Mouse (Mus musculus) MEL (cell line): ENCODE data around the gene Naa38. TPM values are rescaled to one million over a fixed set of nuclear protein-coding genes. Genes with fewer than 3 reads are reported as not detected.

Experiments
- DNase-seq: peaks from one replicate; pipeline ENCODE4 v3.0.0; 2011; ENCODE audit warnings: low read depth, low spot score
- H3K27ac ChIP-seq: 2 replicates; pipeline ENCODE4 v1.5.1; 2012; ENCODE audit warnings: low read depth, mild to moderate bottlenecking, control low read depth, low read length, moderate library complexity; ENCODE audit not compliant: control insufficient read depth
- H3K27me3 ChIP-seq, 2 experiments: fragments of 150-350 bp in 1 of 2; sonication (generic) in 1 of 2; 2 replicates each; pipeline ENCODE4 v1.6.1; 2012; ENCODE audit warnings: low read length in 2 of 2, mild to moderate bottlenecking in 2 of 2, improper control_type of control experiment in 1 of 2, moderate library complexity in 1 of 2; ENCODE audit not compliant: insufficient read depth in 2 of 2, control insufficient read depth in 1 of 2
- H3K36me3 ChIP-seq, 2 experiments: 2 replicates each; pipeline ENCODE4 v1.6.1; 2012 to 2014; ENCODE audit warnings: low read length in 2 of 2, improper control_type of control experiment in 1 of 2, inconsistent platforms in 1 of 2, mild to moderate bottlenecking in 1 of 2; ENCODE audit not compliant: insufficient read depth in 2 of 2, control insufficient read depth in 1 of 2
- H3K4me1 ChIP-seq, 2 experiments: fragments of 150-350 bp in 1 of 2; sonication (generic) in 1 of 2; 2 replicates each; pipeline ENCODE4 v1.6.1; 2012; ENCODE audit warnings: low read length in 2 of 2, improper control_type of control experiment in 1 of 2, mild to moderate bottlenecking in 1 of 2; ENCODE audit not compliant: insufficient read depth in 2 of 2, control insufficient read depth in 1 of 2
- H3K4me3 ChIP-seq, 2 experiments: fragments of 150-350 bp in 1 of 2; sonication (generic) in 1 of 2; 2 replicates each; pipeline ENCODE4 v1.5.1; 2012; ENCODE audit warnings: low read depth in 2 of 2, low read length in 2 of 2, mild to moderate bottlenecking in 2 of 2, moderate library complexity in 2 of 2, control low read depth in 1 of 2, improper control_type of control experiment in 1 of 2; ENCODE audit not compliant: control insufficient read depth in 1 of 2, insufficient read depth in 1 of 2
- H3K79me2 ChIP-seq: 2 replicates; pipeline ENCODE4 v1.6.1; 2012; ENCODE audit warnings: mild to moderate bottlenecking, low read length, moderate library complexity; ENCODE audit not compliant: control insufficient read depth, poor library complexity, insufficient read depth
- H3K9ac ChIP-seq: 2 replicates; pipeline ENCODE4 v1.6.1; 2012; ENCODE audit warnings: low read depth, mild to moderate bottlenecking, control low read depth, low read length, moderate library complexity; ENCODE audit not compliant: control insufficient read depth, poor library complexity, severe bottlenecking
- H3K9me3 ChIP-seq: fragments of 150-350 bp; sonication (generic); replicated peaks from 2 replicates; pipeline ENCODE4 v1.6.1; 2012; ENCODE audit warnings: mild to moderate bottlenecking, low read length, improper control_type of control experiment, moderate library complexity; ENCODE audit not compliant: insufficient read depth
- BHLHE40 ChIP-seq: IDR thresholded peaks from 2 replicates; pipeline ENCODE4 v1.6.1; 2012; ENCODE audit warnings: low read depth, mild to moderate bottlenecking, inconsistent platforms, low read length, improper control_type of control experiment, borderline replicate concordance
- CHD1 ChIP-seq: IDR thresholded peaks from 2 replicates; pipeline ENCODE4 v1.6.1; 2012; ENCODE audit warnings: low read depth, mild to moderate bottlenecking, inconsistent platforms, low read length, improper control_type of control experiment
- CHD2 ChIP-seq: IDR thresholded peaks from 2 replicates; pipeline ENCODE4 v1.6.1; 2011; ENCODE audit warnings: low read length, improper control_type of control experiment
- CTCF ChIP-seq, 3 experiments: IDR thresholded peaks in 2 of 3; conservative IDR thresholded peaks in 1 of 3; 2 replicates each; pipeline ENCODE4 v1.5.1; 2011 to 2012; ENCODE audit warnings: low read length in 3 of 3, low read depth in 2 of 3, mild to moderate bottlenecking in 2 of 3, improper control_type of control experiment in 1 of 3, inconsistent platforms in 1 of 3, mixed read lengths in 1 of 3, moderate library complexity in 1 of 3; ENCODE audit not compliant: control insufficient read depth in 1 of 3, insufficient read depth in 1 of 3, poor library complexity in 1 of 3, severe bottlenecking in 1 of 3
- E2F4 ChIP-seq: IDR thresholded peaks from 2 replicates; pipeline ENCODE4 v1.6.1; 2011; ENCODE audit warnings: low read depth, low read length, improper control_type of control experiment, borderline replicate concordance
- ELF1 ChIP-seq: IDR thresholded peaks from 2 replicates; pipeline ENCODE4 v1.6.1; 2014; ENCODE audit warnings: low read depth, mild to moderate bottlenecking, inconsistent platforms, low read length, improper control_type of control experiment, moderate library complexity
- ETS1 ChIP-seq: IDR thresholded peaks from 2 replicates; pipeline ENCODE4 v1.6.1; 2012; ENCODE audit warnings: low read depth, mild to moderate bottlenecking, inconsistent platforms, low read length, improper control_type of control experiment, moderate library complexity
- JUND ChIP-seq: IDR thresholded peaks from 2 replicates; pipeline ENCODE4 v1.6.1; 2011; ENCODE audit warnings: low read depth, mild to moderate bottlenecking, improper control_type of control experiment, low read length
- MAFK ChIP-seq: IDR thresholded peaks from 2 replicates; pipeline ENCODE4 v1.6.1; 2011; ENCODE audit warnings: low read depth, mild to moderate bottlenecking, low read length, improper control_type of control experiment, borderline replicate concordance
- MAX ChIP-seq: IDR thresholded peaks from 2 replicates; pipeline ENCODE4 v1.6.1; 2011; ENCODE audit warnings: low read length, improper control_type of control experiment
- MAZ ChIP-seq: IDR thresholded peaks from 2 replicates; pipeline ENCODE4 v1.6.1; 2012; ENCODE audit warnings: low read depth, mild to moderate bottlenecking, inconsistent platforms, low read length, improper control_type of control experiment
- MXI1 ChIP-seq: IDR thresholded peaks from 2 replicates; pipeline ENCODE4 v1.6.1; 2011; ENCODE audit warnings: mild to moderate bottlenecking, low read depth, low read length, improper control_type of control experiment
- NRF1 ChIP-seq: IDR thresholded peaks from 2 replicates; pipeline ENCODE4 v1.6.1; 2014; ENCODE audit warnings: low read depth, mild to moderate bottlenecking, inconsistent platforms, low read length, improper control_type of control experiment, moderate library complexity; ENCODE audit not compliant: poor library complexity, insufficient read depth, severe bottlenecking
- POLR2A ChIP-seq, 2 experiments: IDR thresholded peaks; 2 replicates each; pipeline ENCODE4 v1.6.1; 2011 to 2012; ENCODE audit warnings: low read length in 2 of 2, mild to moderate bottlenecking in 2 of 2, control low read depth in 1 of 2, improper control_type of control experiment in 1 of 2, low read depth in 1 of 2, moderate library complexity in 1 of 2; ENCODE audit not compliant: control insufficient read depth in 1 of 2, insufficient read depth in 1 of 2, poor library complexity in 1 of 2
- SIN3A ChIP-seq: IDR thresholded peaks from 2 replicates; pipeline ENCODE4 v1.6.1; 2012; ENCODE audit warnings: low read length, improper control_type of control experiment, inconsistent platforms
- TAL1 ChIP-seq: IDR thresholded peaks from 2 replicates; pipeline ENCODE4 v1.6.1; 2012; ENCODE audit warnings: mild to moderate bottlenecking, inconsistent platforms, low read length, moderate library complexity, mixed read lengths
- ZMIZ1 ChIP-seq: IDR thresholded peaks from 2 replicates; pipeline ENCODE4 v1.6.1; 2012; ENCODE audit warnings: low read depth, mild to moderate bottlenecking, inconsistent platforms, low read length, improper control_type of control experiment, moderate library complexity
- ZNF384 ChIP-seq: IDR thresholded peaks from 2 replicates; pipeline ENCODE4 v1.6.1; 2012; ENCODE audit warnings: low read depth, mild to moderate bottlenecking, inconsistent platforms, low read length, improper control_type of control experiment
- polyA plus RNA-seq, 2 experiments: library from polyadenylated mRNA; stranded (reverse) in 1 of 2; unstranded in 1 of 2; fragments of >175 nt in 1 of 2; fragments of >200 nt in 1 of 2; gene quantifications; 2 replicates each; pipeline versions ENCODE4 v1.2.1 to v1.2.4; 2012; ENCODE audit warnings: low replicate concordance in 2 of 2, low read depth in 1 of 2; ENCODE audit not compliant: insufficient read length in 2 of 2, insufficient read depth in 1 of 2, missing spikeins in 1 of 2
- total RNA-seq: library from RNA; depleted of rRNA; stranded (reverse); fragments of 300-350 nt; gene quantifications from 2 replicates; pipeline ENCODE4 v1.2.3, GENCODE M21; 2012

The Naa38 gene
- total and polyA plus RNA-seq, 3 experiments, result 173 to 190 TPM; not detected in 1

GRCm38 (mm10) chr11:69401987-69402386 lies 6.7 kb downstream of the Naa38 start:
- Histone ChIP-seq H3K4me1 (peaks cover 0 to 9% of the 10 kb centered on the region in 2 experiments; a peak in 1 of 4 replicates), H3K27me3 (no peaks in the 10 kb centered on the region), H3K27ac (no peak overlapping the region), H3K9ac (no peak overlapping the region), H3K9me3 (no peaks in the 10 kb centered on the region), H3K36me3 (peaks cover 2 to 5% of the 10 kb centered on the region in 2 experiments; a peak in 3 of 4 replicates), H3K79me2 (no peaks in the 10 kb centered on the region; the same call in 1 of the 2 replicates), H3K4me3 (no peak overlapping the region)
- no peak for DNase-seq
- TF ChIP-seq JUND, result no peak
- no peak for TF ChIP-seq ELF1
- no peak for TF ChIP-seq MAFK
- TF ChIP-seq ZNF384, result no peak
- TF ChIP-seq CTCF (IDR thresholded peaks at IDR 0.05 in 2 of 3, conservative IDR thresholded peaks at IDR 0.05 in 1 of 3; ENCODE audit: control insufficient read depth in 1 of 3, insufficient read depth in 1 of 3, low read depth in 2 of 3, low read length in 3 of 3, poor library complexity in 1 of 3, severe bottlenecking in 1 of 3), result no peak
- no peak for TF ChIP-seq E2F4
- no peak for TF ChIP-seq CHD1
- no peak for TF ChIP-seq BHLHE40
- no peak for TF ChIP-seq MXI1
- TF ChIP-seq MAX, result no peak
- no peak for TF ChIP-seq ETS1
- TF ChIP-seq NRF1, result no peak
- no peak for TF ChIP-seq ZMIZ1
- TF ChIP-seq TAL1, result no peak
- TF ChIP-seq CHD2, result no peak

GRCm38 (mm10) chr11:69403691-69404594 lies 8.7 kb downstream of the Naa38 start:
- no peak overlapping the region for H3K27ac ChIP-seq
- DNase-seq, result no peak
- H3K36me3 ChIP-seq, result peaks cover 2% of the 10 kb centered on the region in 2 experiments; a peak in 2 of 4 replicates
- H3K27me3 ChIP-seq, result no peaks in the 10 kb centered on the region
- no peaks in the 10 kb centered on the region for H3K9me3 ChIP-seq
- H3K4me1 ChIP-seq, result peaks cover 0 to 7% of the 10 kb centered on the region in 2 experiments; a peak in 2 of 4 replicates
- no peak overlapping the region for H3K9ac ChIP-seq
- H3K79me2 ChIP-seq, result peaks cover 17% of the 10 kb centered on the region
- TF ChIP-seq MAZ (no peak), ZMIZ1 (no peak), SIN3A (no peak), ETS1 (no peak), POLR2A (IDR thresholded peaks at IDR 0.05; ENCODE audit: control insufficient read depth in 1 of 2, insufficient read depth in 1 of 2, low read depth in 1 of 2, low read length in 2 of 2, poor library complexity in 1 of 2) (0 out of 4 replicates have a peak, but pooled peaks of 1 of the 2 experiments have one; percentile 11)
- H3K4me3 ChIP-seq, result no peak overlapping the region
